Mouse (Mus musculus): ENCODE results near the gene Snx30. TPM values are rescaled to one million over a fixed set of nuclear protein-coding genes. Genes with fewer than 3 reads are reported as not detected.

The Snx30 gene
- polyA plus RNA-seq, 1 experiment from 2014 or later = 7.0 TPM

DNA sequence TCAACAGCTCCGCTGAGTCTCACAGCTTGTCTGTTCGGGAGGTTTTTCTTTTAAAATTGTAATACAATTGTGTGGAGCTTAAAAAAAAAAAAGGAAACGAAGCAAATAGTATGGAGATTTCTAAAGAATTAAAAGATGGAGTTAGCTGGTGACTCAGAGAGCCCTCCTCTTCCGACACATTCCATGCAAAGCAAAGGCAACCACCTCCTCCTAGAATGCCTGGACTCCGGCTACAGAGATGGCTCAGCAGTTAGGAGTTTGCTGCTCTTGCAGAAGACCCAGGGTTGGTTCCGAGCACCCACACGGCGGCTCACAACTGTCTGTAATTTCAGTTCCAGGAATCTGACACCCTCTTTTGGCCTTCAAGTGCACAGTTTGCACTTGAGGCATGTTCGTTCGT, 12.9 kb downstream of the Snx30 start:
- H3K27ac ChIP-seq = peak overlapping the region; percentile 65
- H3K9me3 ChIP-seq (replicated peaks; ENCODE audit: low read length) = no peaks in the 10 kb centered on the region
- H3K4me1 ChIP-seq (replicated peaks; ENCODE audit: insufficient read depth, low read length) = 0 out of 2 replicates have a peak, but pooled peaks cover 13% of the 10 kb centered on the region
- 81% methylated on average over 10 of the region's 10 CpGs for WGBS
- H3K4me3 ChIP-seq (replicated peaks; ENCODE audit: low read depth, low read length) = no peak overlapping the region
- no peak for TF ChIP-seq CTCF (IDR thresholded peaks at IDR 0.05; ENCODE audit: low read depth)
- H3K27me3 ChIP-seq (ENCODE audit: insufficient read depth, low read length) = no peaks in the 10 kb centered on the region
- 0 out of 2 replicates have a peak, but pooled peaks have one; percentile 11 for ATAC-seq (replicated peaks; ENCODE audit: low FRiP score, low read depth)
- DNase-seq (ENCODE audit: low spot score) = no peak
- no peak overlapping the region for H3K9ac ChIP-seq (ENCODE audit: low read depth, low read length)
- H3K4me2 ChIP-seq (ENCODE audit: low read length) = no peak overlapping the region
- H3K36me3 ChIP-seq (ENCODE audit: insufficient read depth, low read length) = no peaks in the 10 kb centered on the region

DNA sequence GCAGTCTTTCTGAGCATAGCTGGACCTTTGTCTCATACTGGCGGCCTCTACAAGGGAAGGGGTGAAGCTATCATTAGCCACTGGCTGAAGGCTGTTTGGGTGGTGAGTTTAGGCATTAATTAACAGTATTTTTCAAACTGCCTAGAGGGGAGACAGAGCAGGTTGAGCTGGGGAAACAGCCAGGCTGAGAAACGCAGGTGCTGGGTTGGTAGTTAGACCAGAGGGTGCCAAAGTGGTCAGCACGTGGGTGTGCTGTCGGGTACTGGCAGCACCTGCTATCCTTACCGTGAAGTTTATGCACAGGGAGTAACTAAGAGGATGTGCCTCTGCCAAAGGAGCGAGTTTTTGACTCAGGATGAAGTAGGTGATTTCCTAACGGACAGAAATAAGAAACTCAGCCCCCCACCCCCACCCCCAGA, 13.4 kb downstream of the Snx30 start:
- no peak overlapping the region for H3K4me3 ChIP-seq (replicated peaks; ENCODE audit: low read depth, low read length)
- no peaks in the 10 kb centered on the region for H3K36me3 ChIP-seq (ENCODE audit: insufficient read depth, low read length)
- no peaks in the 10 kb centered on the region for H3K9me3 ChIP-seq (replicated peaks; ENCODE audit: low read length)
- DNase-seq (ENCODE audit: low spot score) (no peak), ATAC-seq (replicated peaks; ENCODE audit: low FRiP score, low read depth) (peak; percentile 78)
- WGBS = 51% methylated on average over 7 of the region's 7 CpGs
- no peak overlapping the region for H3K9ac ChIP-seq (ENCODE audit: low read depth, low read length)
- peak overlapping the region; percentile 65 for H3K27ac ChIP-seq
- 0 out of 2 replicates have a peak, but pooled peaks cover 13% of the 10 kb centered on the region for H3K4me1 ChIP-seq (replicated peaks; ENCODE audit: insufficient read depth, low read length)
- TF ChIP-seq CTCF (IDR thresholded peaks at IDR 0.05; ENCODE audit: low read depth) = no peak
- H3K27me3 ChIP-seq (ENCODE audit: insufficient read depth, low read length) = no peaks in the 10 kb centered on the region
- H3K4me2 ChIP-seq (ENCODE audit: low read length) = no peak overlapping the region

DNA sequence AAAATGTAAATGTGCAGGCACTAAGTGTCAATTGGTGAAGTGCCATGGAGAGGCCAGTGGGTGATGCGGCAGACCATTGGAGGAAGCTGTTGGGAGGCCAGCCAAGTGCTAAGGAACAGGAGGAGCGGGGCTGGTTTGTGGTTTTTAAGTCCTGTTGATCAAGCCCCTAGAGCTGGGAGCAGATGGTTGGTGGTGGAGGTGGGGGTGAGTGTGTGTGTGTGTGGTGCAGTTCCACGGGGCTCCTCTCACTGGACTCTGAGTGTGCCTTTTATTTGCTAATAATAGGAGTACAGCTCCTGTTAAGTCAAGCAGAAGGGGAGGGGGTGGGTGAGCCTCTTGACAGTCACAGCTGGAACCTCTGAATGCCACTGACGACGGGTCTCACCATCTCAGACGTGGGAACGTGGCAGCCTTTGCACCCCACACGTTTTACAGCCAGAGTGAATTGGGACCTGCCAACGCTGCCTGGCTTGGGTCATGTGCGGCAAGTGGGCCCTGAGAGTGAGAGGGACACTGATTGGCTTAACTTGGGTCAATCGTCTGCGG, 13.9 kb downstream of the Snx30 start:
- Histone ChIP-seq H3K27me3 (ENCODE audit: insufficient read depth, low read length) (no peaks in the 10 kb centered on the region), H3K36me3 (ENCODE audit: insufficient read depth, low read length) (no peaks in the 10 kb centered on the region), H3K27ac (no peak overlapping the region; the same call in 1 of the 2 replicates), H3K9me3 (replicated peaks; ENCODE audit: low read length) (no peaks in the 10 kb centered on the region), H3K4me1 (replicated peaks; ENCODE audit: insufficient read depth, low read length) (0 out of 2 replicates have a peak, but pooled peaks cover 13% of the 10 kb centered on the region), H3K9ac (ENCODE audit: low read depth, low read length) (no peak overlapping the region), H3K4me2 (ENCODE audit: low read length) (no peak overlapping the region), H3K4me3 (replicated peaks; ENCODE audit: low read depth, low read length) (no peak overlapping the region)
- no peak for TF ChIP-seq CTCF (IDR thresholded peaks at IDR 0.05; ENCODE audit: low read depth)
- ATAC-seq (replicated peaks; ENCODE audit: low FRiP score, low read depth) (0 out of 2 replicates have a peak, but pooled peaks have one; percentile 11), DNase-seq (ENCODE audit: low spot score) (no peak)
- WGBS = 38% methylated on average over 12 of the region's 12 CpGs

DNA sequence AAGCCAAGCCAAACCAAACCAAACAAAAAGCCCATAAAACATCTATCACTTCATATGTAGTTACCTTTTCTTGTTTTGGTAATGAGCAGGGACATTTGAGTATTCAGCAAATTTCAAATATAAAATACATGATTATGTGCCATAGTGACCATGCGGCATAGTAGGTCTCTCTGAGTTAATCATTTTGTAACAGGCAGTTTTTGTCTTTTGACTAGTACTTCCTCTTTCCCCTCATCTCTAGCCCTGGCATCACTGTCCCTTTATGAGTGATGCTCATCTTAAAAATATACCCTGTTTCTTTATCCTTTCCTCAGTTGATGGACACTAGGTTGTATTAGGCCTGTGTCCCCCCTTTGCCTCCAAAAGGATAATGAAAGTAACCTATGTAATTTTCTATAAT, 15.9 kb downstream of the Snx30 start:
- Histone ChIP-seq H3K4me1 (replicated peaks; ENCODE audit: insufficient read depth, low read length) (0 out of 2 replicates have a peak, but pooled peaks cover 9% of the 10 kb centered on the region), H3K4me2 (ENCODE audit: low read length) (no peak overlapping the region), H3K9ac (ENCODE audit: low read depth, low read length) (no peak overlapping the region), H3K36me3 (ENCODE audit: insufficient read depth, low read length) (no peaks in the 10 kb centered on the region), H3K9me3 (replicated peaks; ENCODE audit: low read length) (no peaks in the 10 kb centered on the region), H3K4me3 (replicated peaks; ENCODE audit: low read depth, low read length) (no peak overlapping the region), H3K27ac (no peak overlapping the region), H3K27me3 (ENCODE audit: insufficient read depth, low read length) (no peaks in the 10 kb centered on the region)
- ATAC-seq (replicated peaks; ENCODE audit: low FRiP score, low read depth) = no peak
- WGBS = 97% methylated on average over 1 of the region's 1 CpGs
- TF ChIP-seq CTCF (IDR thresholded peaks at IDR 0.05; ENCODE audit: low read depth) = no peak
- no peak for DNase-seq (ENCODE audit: low spot score)

DNA sequence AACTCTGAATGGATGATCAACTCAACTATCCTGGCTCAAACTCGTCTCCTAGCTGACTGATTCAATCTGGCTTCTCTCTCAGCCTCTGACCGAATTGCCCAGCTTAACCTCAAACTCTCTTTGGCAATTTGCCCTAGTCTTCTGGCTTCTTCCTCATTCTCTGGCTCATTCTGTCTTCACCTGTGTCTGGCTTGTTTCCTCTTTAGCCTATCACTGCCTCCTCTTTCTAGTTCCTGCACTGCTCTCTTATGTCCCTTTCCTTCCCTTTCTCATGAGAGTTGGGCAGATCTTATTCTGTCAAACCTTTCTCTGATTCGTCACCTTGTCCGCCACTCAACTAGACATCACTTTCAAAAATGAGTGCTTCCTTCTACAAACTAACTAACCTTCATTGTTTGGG, 16.5 kb downstream of the Snx30 start:
- TF ChIP-seq CTCF (IDR thresholded peaks at IDR 0.05; ENCODE audit: low read depth) = no peak
- WGBS = 70% methylated on average over 4 of the region's 4 CpGs
- Histone ChIP-seq H3K4me2 (ENCODE audit: low read length) (no peak overlapping the region), H3K36me3 (ENCODE audit: insufficient read depth, low read length) (no peaks in the 10 kb centered on the region), H3K4me1 (replicated peaks; ENCODE audit: insufficient read depth, low read length) (0 out of 2 replicates have a peak, but pooled peaks cover 9% of the 10 kb centered on the region), H3K27me3 (ENCODE audit: insufficient read depth, low read length) (no peaks in the 10 kb centered on the region), H3K9ac (ENCODE audit: low read depth, low read length) (no peak overlapping the region), H3K9me3 (replicated peaks; ENCODE audit: low read length) (no peaks in the 10 kb centered on the region), H3K4me3 (replicated peaks; ENCODE audit: low read depth, low read length) (no peak overlapping the region), H3K27ac (no peak overlapping the region)
- DNase-seq (ENCODE audit: low spot score) (no peak), ATAC-seq (replicated peaks; ENCODE audit: low FRiP score, low read depth) (no peak)

DNA sequence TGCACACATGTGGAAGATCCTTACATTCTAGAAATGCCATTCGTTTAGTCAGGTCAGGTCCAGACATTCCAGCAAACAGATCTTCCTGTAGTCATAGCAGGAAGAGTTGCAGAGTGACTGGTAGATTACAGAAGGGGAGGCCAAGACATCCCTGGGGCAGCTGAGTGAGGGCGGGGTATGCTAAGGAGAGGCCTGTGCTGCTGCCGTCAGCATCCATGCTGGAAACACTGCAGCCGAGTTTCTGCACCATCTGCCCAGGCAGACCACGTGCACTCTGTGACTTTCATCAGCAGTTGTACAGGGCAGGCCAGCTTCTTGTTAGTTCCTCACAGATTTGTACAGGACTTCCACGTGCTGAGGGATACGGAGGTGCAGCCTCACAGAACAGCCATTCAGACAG, 17.8 kb downstream of the Snx30 start:
- Histone ChIP-seq H3K4me1 (replicated peaks; ENCODE audit: insufficient read depth, low read length) (0 out of 2 replicates have a peak, but pooled peaks cover 9% of the 10 kb centered on the region), H3K9ac (ENCODE audit: low read depth, low read length) (no peak overlapping the region), H3K27me3 (ENCODE audit: insufficient read depth, low read length) (no peaks in the 10 kb centered on the region), H3K4me3 (replicated peaks; ENCODE audit: low read depth, low read length) (no peak overlapping the region), H3K9me3 (replicated peaks; ENCODE audit: low read length) (no peaks in the 10 kb centered on the region), H3K27ac (no peak overlapping the region), H3K4me2 (ENCODE audit: low read length) (no peak overlapping the region), H3K36me3 (ENCODE audit: insufficient read depth, low read length) (no peaks in the 10 kb centered on the region)
- no peak for TF ChIP-seq CTCF (IDR thresholded peaks at IDR 0.05; ENCODE audit: low read depth)
- 61% methylated on average over 7 of the region's 7 CpGs for WGBS
- no peak for DNase-seq (ENCODE audit: low spot score)
- no peak for ATAC-seq (replicated peaks; ENCODE audit: low FRiP score, low read depth)
